Mouse (Mus musculus) lung, postnatal 0 days (tissue): ENCODE measurements around the gene Cry1. TPM values are rescaled to one million over a fixed set of nuclear protein-coding genes. Genes with fewer than 3 reads are reported as not detected.

Source experiments
- ATAC-seq: fragments of 200-750 bp; cut with Nextera tagmentation; 2 replicates; pipeline ENCODE4 v1.8.0; 2017; ENCODE audit warnings: moderate library complexity
- DNase-seq: peaks from one replicate; pipeline ENCODE4 v3.0.0-alpha.2; 2016; ENCODE audit warnings: low spot score
- H3K27ac ChIP-seq: fragments of 300-500 bp; sonication (generic); 2 replicates; pipeline ENCODE4 v1.5.1; 2014; ENCODE audit warnings: antibody characterized with exemption, mild to moderate bottlenecking, low read length, mixed read lengths
- H3K27me3 ChIP-seq: fragments of 300-500 bp; sonication (generic); replicated peaks from 2 replicates; pipeline ENCODE4 v1.6.1; 2014; ENCODE audit warnings: low read length, mixed read lengths; ENCODE audit not compliant: insufficient read depth
- H3K36me3 ChIP-seq: fragments of 300-500 bp; sonication (generic); 2 replicates; pipeline ENCODE4 v1.6.1; 2014; ENCODE audit warnings: low read length, mixed read lengths; ENCODE audit not compliant: insufficient read depth
- H3K4me1 ChIP-seq: fragments of 300-500 bp; sonication (generic); 2 replicates; pipeline ENCODE4 v1.6.1; 2014; ENCODE audit warnings: antibody characterized with exemption, low read depth, low read length, mixed read lengths; ENCODE audit not compliant: insufficient read depth
- H3K4me2 ChIP-seq: fragments of 300-500 bp; sonication (generic); replicated peaks from 2 replicates; pipeline ENCODE4 v1.6.1; 2014; ENCODE audit warnings: low read depth, mild to moderate bottlenecking, low read length, moderate library complexity, mixed read lengths
- H3K4me3 ChIP-seq: fragments of 300-500 bp; sonication (generic); 2 replicates; pipeline ENCODE4 v1.5.1; 2014; ENCODE audit warnings: low read depth, low read length
- H3K9ac ChIP-seq: fragments of 300-500 bp; sonication (generic); replicated peaks from 2 replicates; pipeline ENCODE4 v1.6.1; 2014; ENCODE audit warnings: low read depth, mild to moderate bottlenecking
- H3K9me3 ChIP-seq: fragments of 300-500 bp; sonication (generic); 2 replicates; pipeline ENCODE4 v1.6.1; 2016; ENCODE audit warnings: low read length, mixed read lengths
- CTCF ChIP-seq: IDR thresholded peaks from 2 replicates; pipeline ENCODE4 v1.5.1; 2016; ENCODE audit warnings: antibody characterized with exemption, mild to moderate bottlenecking
- EP300 ChIP-seq: IDR thresholded peaks from 2 replicates; pipeline ENCODE4 v1.6.1; 2016; ENCODE audit warnings: antibody characterized with exemption, mild to moderate bottlenecking, control low read depth
- whole genome bisulfite sequencing: fragments of 180-500 bp; shearing (Covaris S2); extraction: QIAGEN DNeasy Blood & Tissue Kit; methylation state at CpG from one replicate; pipeline ENCODE4 v1.1.7; 2014; 5-methylcytosine and 5-hydroxymethylcytosine counted together
- polyA plus RNA-seq: library from polyadenylated mRNA; unstranded; fragments of >200 nt; fragmentation: Nextera tagmentation; extraction: Ambion mirVana; gene quantifications from 2 replicates; pipeline ENCODE4 v1.2.1, GENCODE M21; 2015

The Cry1 gene
- polyA plus RNA-seq, 1 experiment from 2014 or later, result 28.8 TPM

- 89% methylated on average over 5 of the region's 5 CpGs for WGBS
- Histone ChIP-seq H3K4me3 (no peak overlapping the region), H3K9me3 (no peaks in the 10 kb centered on the region), H3K4me2 (no peak overlapping the region), H3K9ac (no peak overlapping the region), H3K27me3 (no peaks in the 10 kb centered on the region), H3K36me3 (peaks cover 13% of the 10 kb centered on the region; the same call in 1 of the 2 replicates), H3K4me1 (no peaks in the 10 kb centered on the region), H3K27ac (no peak overlapping the region)
- DNase-seq, result no peak
- TF ChIP-seq EP300 (no peak), CTCF (no peak)
- ATAC-seq, result no peak
Measured at GRCm38 (mm10) chr10:85149226-85149625, 35.6 kb downstream of the Cry1 start.

GRCm38 (mm10) chr10:85146282-85146681 lies 38.6 kb downstream of the Cry1 start:
- TF ChIP-seq CTCF, result no peak
- TF ChIP-seq EP300, result no peak
- no peaks in the 10 kb centered on the region for H3K4me1 ChIP-seq
- ATAC-seq (no peak), DNase-seq (no peak)
- no peak overlapping the region for H3K4me3 ChIP-seq
- H3K27ac ChIP-seq, result no peak overlapping the region
- no peaks in the 10 kb centered on the region for H3K9me3 ChIP-seq
- H3K4me2 ChIP-seq, result no peak overlapping the region
- H3K27me3 ChIP-seq, result no peaks in the 10 kb centered on the region
- peaks cover 17% of the 10 kb centered on the region; the same call in 1 of the 2 replicates for H3K36me3 ChIP-seq
- H3K9ac ChIP-seq, result no peak overlapping the region
- WGBS, result 88% methylated on average over 14 of the region's 14 CpGs

DNA sequence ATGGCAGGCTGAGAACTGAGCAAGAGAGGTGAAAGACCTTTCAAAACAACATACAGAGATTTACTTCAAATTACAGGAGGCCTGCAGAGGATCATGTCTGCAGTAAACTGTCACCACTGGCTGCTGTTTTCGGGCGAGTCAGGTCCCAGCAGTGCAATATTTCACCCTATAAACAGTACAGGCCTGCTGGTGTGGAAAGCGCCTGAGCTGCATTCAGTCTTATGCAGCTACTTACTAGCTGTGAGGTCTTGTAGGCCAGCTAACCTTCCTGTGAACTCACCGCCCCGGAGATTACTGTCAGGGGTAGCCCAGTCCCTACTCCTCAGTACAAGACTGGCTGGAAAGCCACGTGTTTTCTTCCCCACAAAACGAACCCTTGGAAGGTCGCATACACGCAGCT lies 43.4 kb downstream of the Cry1 start:
- DNase-seq (no peak), ATAC-seq (no peak)
- H3K4me3 ChIP-seq, result no peak overlapping the region
- H3K9ac ChIP-seq, result no peak overlapping the region
- H3K27ac ChIP-seq, result no peak overlapping the region
- H3K4me1 ChIP-seq, result no peaks in the 10 kb centered on the region
- H3K9me3 ChIP-seq, result no peaks in the 10 kb centered on the region
- no peaks in the 10 kb centered on the region for H3K27me3 ChIP-seq
- TF ChIP-seq EP300, result no peak
- TF ChIP-seq CTCF, result no peak
- no peak overlapping the region for H3K4me2 ChIP-seq
- WGBS, result 83% methylated on average over 9 of the region's 9 CpGs
- H3K36me3 ChIP-seq, result peaks cover 10% of the 10 kb centered on the region; the same call in 1 of the 2 replicates

DNA sequence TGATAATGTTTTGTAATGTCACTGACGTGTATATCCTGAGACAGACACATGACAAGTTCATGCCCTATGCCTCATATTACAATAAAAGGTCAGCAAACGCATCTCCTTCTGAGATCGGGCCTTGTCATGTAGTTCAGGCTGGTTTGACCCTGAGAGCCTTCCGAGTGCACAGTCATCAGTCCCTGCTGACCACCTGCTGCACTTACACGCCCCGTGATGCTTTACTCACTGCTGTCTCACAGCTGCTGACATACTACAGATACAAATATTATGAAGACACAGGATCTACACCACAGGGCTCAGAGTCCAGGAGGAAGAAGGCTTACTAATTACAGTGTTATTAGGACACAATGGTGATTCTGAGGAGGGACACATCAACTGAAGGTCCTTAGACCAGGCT lies 48.3 kb downstream of the Cry1 start:
- TF ChIP-seq CTCF, result no peak
- no peak for TF ChIP-seq EP300
- no peaks in the 10 kb centered on the region for H3K4me1 ChIP-seq
- H3K9me3 ChIP-seq, result no peaks in the 10 kb centered on the region
- 82% methylated on average over 6 of the region's 6 CpGs for WGBS
- no peak overlapping the region for H3K27ac ChIP-seq
- ATAC-seq (no peak), DNase-seq (no peak)
- H3K4me2 ChIP-seq, result no peak overlapping the region
- H3K9ac ChIP-seq, result no peak overlapping the region
- H3K27me3 ChIP-seq, result no peaks in the 10 kb centered on the region
- no peak overlapping the region for H3K4me3 ChIP-seq
- H3K36me3 ChIP-seq, result 0 out of 2 replicates have a peak, but pooled peaks cover 3% of the 10 kb centered on the region

DNA sequence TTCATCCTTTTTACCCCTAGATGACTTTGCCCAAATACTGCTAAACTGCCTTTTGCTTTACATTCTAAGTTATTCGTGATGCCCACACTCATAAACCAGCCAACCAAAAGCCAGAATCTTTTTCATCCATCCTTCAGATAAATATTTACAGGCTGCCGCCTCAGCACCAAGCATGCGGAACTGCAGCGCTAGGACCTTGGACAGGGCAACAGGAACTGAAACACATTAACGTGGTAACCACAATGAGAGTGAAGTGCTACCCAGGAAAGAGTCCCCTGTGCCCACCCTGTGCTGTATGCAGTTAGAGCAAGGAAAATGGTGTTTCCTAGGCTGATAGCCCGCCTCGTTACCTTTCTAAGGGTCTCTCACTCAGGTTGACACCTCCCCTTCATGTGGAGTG lies 56.4 kb downstream of the Cry1 start:
- DNase-seq, result peak; percentile 34
- Histone ChIP-seq H3K4me2 (peak overlapping the region; percentile 68), H3K27ac (no peak overlapping the region), H3K9me3 (no peaks in the 10 kb centered on the region), H3K9ac (peak overlapping the region; percentile 39; the same call in 1 of the 2 replicates), H3K4me1 (peaks cover 11% of the 10 kb centered on the region; the same call in 1 of the 2 replicates), H3K4me3 (peak overlapping the region; percentile 60; the same call in 1 of the 2 replicates), H3K36me3 (no peaks in the 10 kb centered on the region; the same call in 1 of the 2 replicates), H3K27me3 (no peaks in the 10 kb centered on the region)
- peak; percentile 52 for ATAC-seq
- WGBS, result 17% methylated on average over 7 of the region's 7 CpGs
- TF ChIP-seq EP300 (no peak), CTCF (no peak)

- DNase-seq (peak; percentile 99), ATAC-seq (peak; percentile 100)
- Histone ChIP-seq H3K9me3 (no peaks in the 10 kb centered on the region), H3K4me1 (peaks cover 11% of the 10 kb centered on the region; the same call in 1 of the 2 replicates), H3K4me3 (peak within 1 kb of the TSS; percentile 60), H3K27me3 (no peaks in the 10 kb centered on the region), H3K9ac (peak within 1 kb of the TSS; percentile 39; the same call in 1 of the 2 replicates), H3K4me2 (peak within 1 kb of the TSS; percentile 68), H3K36me3 (no peaks in the 10 kb centered on the region; the same call in 1 of the 2 replicates), H3K27ac (no peak within 1 kb of the TSS)
- WGBS, result 7% methylated on average over 20 of the region's 20 CpGs
- TF ChIP-seq CTCF (peak; percentile 61), EP300 (no peak)
Measured at GRCm38 (mm10) chr10:85127395-85128287, 57.2 kb downstream of the Cry1 start, which contains the start of gene Mterf2. Gene Mterf2, minus strand, starts transcription at chr10:85128027.
